Mouse (Mus musculus): ENCODE measurements around the gene Gfpt2. TPM values are rescaled to one million over a fixed set of nuclear protein-coding genes. Genes with fewer than 3 reads are reported as not detected.

The Gfpt2 gene
- total and polyA plus RNA-seq, 3 experiments, result 0.04 TPM; not detected in 2

- H3K9ac ChIP-seq (ENCODE audit: insufficient read depth, low read depth), result no peak overlapping the region
- H3K27me3 ChIP-seq (replicated peaks), result no peaks in the 10 kb centered on the region
- 0 out of 2 replicates have a peak, but pooled peaks have one; percentile 7 for TF ChIP-seq BHLHE40 (IDR thresholded peaks at IDR 0.05; ENCODE audit: low read depth, low read length)
- TF ChIP-seq TCF12 (IDR thresholded peaks at IDR 0.05; ENCODE audit: low read depth, low read length), result no peak
- no peak for TF ChIP-seq ELF1 (IDR thresholded peaks at IDR 0.05; ENCODE audit: low read depth, low read length)
- no peak for DNase-seq (ENCODE audit: extremely low read depth)
- H3K4me2 ChIP-seq (ENCODE audit: insufficient read depth, low read depth, poor library complexity, severe bottlenecking), result peak overlapping the region; percentile 1; the same call in 1 of the 2 replicates
- no peaks in the 10 kb centered on the region for H3K36me3 ChIP-seq (replicated peaks in 1 of 2; ENCODE audit: control insufficient read depth in 1 of 2, insufficient read depth in 1 of 2, low read length in 1 of 2)
- dilution Hi-C loops (cut with MboI; ENCODE audit: extremely low pct_ligation_motif_present, extremely low pct_unique_long_range_greater_than_20kb, low sequenced_read_pairs), result no loop called here
- no peaks in the 10 kb centered on the region for H3K9me3 ChIP-seq (replicated peaks; ENCODE audit: low read length)
- H3K79me2 ChIP-seq (replicated peaks; ENCODE audit: control insufficient read depth, extremely low read depth, insufficient read depth, poor library complexity, severe bottlenecking), result no peaks in the 10 kb centered on the region
- H3K4me1 ChIP-seq (ENCODE audit: control insufficient read depth in 1 of 2, insufficient read depth in 2 of 2), result peaks cover 7 to 10% of the 10 kb centered on the region in 2 experiments; a peak in 2 of 4 replicates
- H3K27ac ChIP-seq (ENCODE audit: insufficient read depth, low read depth), result no peak overlapping the region
- no peak overlapping the region for H3K4me3 ChIP-seq (replicated peaks in 1 of 3; ENCODE audit: low read depth in 2 of 3, low read length in 2 of 3, poor library complexity in 1 of 3)
- in situ Hi-C loops (cut with MboI; ENCODE audit: low pct_ligation_motif_present, low pct_unique_long_range_greater_than_20kb, low sequenced_read_pairs), result no loop called here
Observed at GRCm38 (mm10) chr11:49754958-49755665, 38.9 kb upstream of the Gfpt2 start.

DNA sequence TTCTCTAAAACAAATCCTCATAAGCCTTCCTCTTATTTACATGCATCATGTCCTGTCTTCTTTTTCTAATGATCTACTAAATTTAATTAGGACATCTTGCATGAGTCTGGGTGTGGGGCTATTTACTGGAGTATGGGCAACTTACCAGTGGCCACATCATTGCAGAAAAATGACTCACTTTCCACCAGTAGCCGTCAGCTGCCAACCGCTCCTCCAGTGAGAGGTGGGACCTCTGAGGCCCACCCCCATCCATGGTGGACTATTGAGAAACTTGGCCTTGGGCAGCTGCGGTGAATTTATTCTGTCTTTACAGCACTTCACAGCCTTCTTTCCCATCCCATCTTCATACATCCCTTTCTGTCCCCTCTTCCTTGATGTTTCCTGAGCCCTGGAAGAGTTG lies 35.9 kb upstream of the Gfpt2 start:
- Histone ChIP-seq H3K4me1 (ENCODE audit: control insufficient read depth in 1 of 2, insufficient read depth in 2 of 2) (peaks cover 7 to 10% of the 10 kb centered on the region in 2 experiments; a peak in 2 of 4 replicates), H3K79me2 (replicated peaks; ENCODE audit: control insufficient read depth, extremely low read depth, insufficient read depth, poor library complexity, severe bottlenecking) (no peaks in the 10 kb centered on the region), H3K27me3 (replicated peaks) (peaks cover 3% of the 10 kb centered on the region), H3K9ac (ENCODE audit: insufficient read depth, low read depth) (no peak overlapping the region), H3K9me3 (replicated peaks; ENCODE audit: low read length) (no peaks in the 10 kb centered on the region), H3K36me3 (replicated peaks in 1 of 2; ENCODE audit: control insufficient read depth in 1 of 2, insufficient read depth in 1 of 2, low read length in 1 of 2) (no peaks in the 10 kb centered on the region), H3K27ac (ENCODE audit: insufficient read depth, low read depth) (no peak overlapping the region), H3K4me3 (replicated peaks in 1 of 3; ENCODE audit: low read depth in 2 of 3, low read length in 2 of 3, poor library complexity in 1 of 3) (no peak overlapping the region), H3K4me2 (ENCODE audit: insufficient read depth, low read depth, poor library complexity, severe bottlenecking) (no peak overlapping the region)
- DNase-seq (ENCODE audit: extremely low read depth), result no peak
- in situ Hi-C loops (cut with MboI; ENCODE audit: low pct_ligation_motif_present, low pct_unique_long_range_greater_than_20kb, low sequenced_read_pairs) (no loop called here), dilution Hi-C loops (cut with MboI; ENCODE audit: extremely low pct_ligation_motif_present, extremely low pct_unique_long_range_greater_than_20kb, low sequenced_read_pairs) (no loop called here)
- TF ChIP-seq MXI1 (IDR thresholded peaks at IDR 0.05; ENCODE audit: low read depth, low read length), result no peak
- no peak for TF ChIP-seq GABPA (IDR thresholded peaks at IDR 0.05; ENCODE audit: insufficient replicate concordance, low read depth, low read length)
- TF ChIP-seq KAT2A (IDR thresholded peaks at IDR 0.05; ENCODE audit: insufficient replicate concordance, low read length), result no peak
- TF ChIP-seq CHD1 (IDR thresholded peaks at IDR 0.05; ENCODE audit: low read depth, low read length), result no peak
- TF ChIP-seq JUND (conservative IDR thresholded peaks at IDR 0.05; ENCODE audit: low read depth, low read length), result no peak
- no peak for TF ChIP-seq SMC3 (IDR thresholded peaks at IDR 0.05; ENCODE audit: low read depth, low read length)
- TF ChIP-seq IRF4 (IDR thresholded peaks at IDR 0.05; ENCODE audit: low read depth, low read length), result no peak
- TF ChIP-seq MAX (IDR thresholded peaks at IDR 0.05; ENCODE audit: low read length), result no peak
- TF ChIP-seq PAX5 (IDR thresholded peaks at IDR 0.05; ENCODE audit: low read length), result no peak
- TF ChIP-seq POLR2A (IDR thresholded peaks at IDR 0.05; ENCODE audit: low read depth, low read length), result no peak
- TF ChIP-seq USF1 (IDR thresholded peaks at IDR 0.05; ENCODE audit: low read depth, low read length), result no peak
- no peak for TF ChIP-seq TCF12 (IDR thresholded peaks at IDR 0.05; ENCODE audit: low read depth, low read length)
- TF ChIP-seq ZC3H11A (IDR thresholded peaks at IDR 0.05; ENCODE audit: low read depth, low read length), result no peak
- no peak for TF ChIP-seq EP300 (IDR thresholded peaks at IDR 0.05; ENCODE audit: low read length)
- no peak for TF ChIP-seq NRF1 (IDR thresholded peaks at IDR 0.05; ENCODE audit: low read depth, low read length)
- TF ChIP-seq ZNF384 (IDR thresholded peaks at IDR 0.05; ENCODE audit: low read depth, low read length), result no peak
- no peak for TF ChIP-seq RCOR1 (conservative IDR thresholded peaks at IDR 0.05; ENCODE audit: low read depth, low read length)
- no peak for TF ChIP-seq ETS1 (conservative IDR thresholded peaks at IDR 0.05; ENCODE audit: low read depth, low read length)
- TF ChIP-seq ELF1 (IDR thresholded peaks at IDR 0.05; ENCODE audit: low read depth, low read length), result no peak
- no peak for TF ChIP-seq MEF2A (IDR thresholded peaks at IDR 0.05; ENCODE audit: borderline replicate concordance, low read depth, low read length)

All from CH12.LX (cell line).